Mouse (Mus musculus) CH12.LX (cell line): ENCODE data around the gene Spg11. TPM values are rescaled to one million over a fixed set of nuclear protein-coding genes. Genes with fewer than 3 reads are reported as not detected.

ENCODE experiments used
- DNase-seq: peaks from one replicate; pipeline ENCODE4 v3.0.0-alpha.2; 2013; ENCODE audit errors: extremely low read depth
- H3K27ac ChIP-seq: 2 replicates; pipeline ENCODE4 v1.5.1; 2012; ENCODE audit warnings: low read depth, mild to moderate bottlenecking, control low read depth, moderate library complexity; ENCODE audit not compliant: insufficient read depth
- H3K27me3 ChIP-seq: replicated peaks from 2 replicates; pipeline ENCODE3; 2012; ENCODE audit warnings: inconsistent platforms
- H3K36me3 ChIP-seq, 2 experiments: replicated peaks in 1 of 2; 2 replicates each; pipeline versions ENCODE3 to v1.6.1; 2012; ENCODE audit warnings: inconsistent platforms in 1 of 2, low read length in 1 of 2, mild to moderate bottlenecking in 1 of 2, mixed read lengths in 1 of 2, moderate library complexity in 1 of 2; ENCODE audit not compliant: control insufficient read depth in 1 of 2, insufficient read depth in 1 of 2
- H3K4me1 ChIP-seq, 2 experiments: 2 replicates each; pipeline ENCODE4 v1.6.1; 2012; ENCODE audit warnings: inconsistent platforms in 1 of 2, moderate library complexity in 1 of 2; ENCODE audit not compliant: insufficient read depth in 2 of 2, control insufficient read depth in 1 of 2
- H3K4me2 ChIP-seq: 2 replicates; pipeline ENCODE4 v1.6.1; 2012; ENCODE audit warnings: low read depth, mild to moderate bottlenecking, control low read depth; ENCODE audit not compliant: poor library complexity, insufficient read depth, severe bottlenecking
- H3K4me3 ChIP-seq, 3 experiments: fragments of 150-350 bp in 1 of 3; sonication (generic) in 1 of 3; replicated peaks in 1 of 3; 2 replicates each; pipeline versions ENCODE3 to v1.5.1; 2011 to 2012; ENCODE audit warnings: low read depth in 2 of 3, low read length in 2 of 3, mild to moderate bottlenecking in 2 of 3, moderate library complexity in 2 of 3, control low read depth in 1 of 3, improper control_type of control experiment in 1 of 3, inconsistent platforms in 1 of 3, mixed read lengths in 1 of 3; ENCODE audit not compliant: poor library complexity in 1 of 3
- H3K79me2 ChIP-seq: replicated peaks from 2 replicates; pipeline ENCODE4 v1.6.1; 2012; ENCODE audit warnings: mild to moderate bottlenecking, moderate library complexity; ENCODE audit not compliant: control insufficient read depth, poor library complexity, insufficient read depth, severe bottlenecking; ENCODE audit errors: extremely low read depth
- H3K9ac ChIP-seq: 2 replicates; pipeline ENCODE4 v1.6.1; 2012; ENCODE audit warnings: low read depth, mild to moderate bottlenecking, control low read depth, moderate library complexity; ENCODE audit not compliant: insufficient read depth
- H3K9me3 ChIP-seq: replicated peaks from 2 replicates; pipeline ENCODE3; 2012; ENCODE audit warnings: low read length, inconsistent platforms, mixed read lengths
- BHLHE40 ChIP-seq: IDR thresholded peaks from 2 replicates; pipeline ENCODE4 v1.6.1; 2011; ENCODE audit warnings: mild to moderate bottlenecking, low read depth, low read length, improper control_type of control experiment
- CHD1 ChIP-seq: IDR thresholded peaks from 2 replicates; pipeline ENCODE4 v1.6.1; 2012; ENCODE audit warnings: low read depth, low read length, improper control_type of control experiment, inconsistent platforms
- CHD2 ChIP-seq: IDR thresholded peaks from 2 replicates; pipeline ENCODE4 v1.6.1; 2011; ENCODE audit warnings: low read length, improper control_type of control experiment
- ELF1 ChIP-seq: IDR thresholded peaks from 2 replicates; pipeline ENCODE4 v1.6.1; 2014; ENCODE audit warnings: low read depth, mild to moderate bottlenecking, inconsistent platforms, low read length, improper control_type of control experiment
- GABPA ChIP-seq: IDR thresholded peaks from 2 replicates; pipeline ENCODE4 v1.6.1; 2012; ENCODE audit warnings: low read depth, low read length, improper control_type of control experiment, inconsistent platforms; ENCODE audit not compliant: insufficient replicate concordance
- HCFC1 ChIP-seq: IDR thresholded peaks from 2 replicates; pipeline ENCODE4 v1.6.1; 2012; ENCODE audit warnings: low read depth, mild to moderate bottlenecking, inconsistent platforms, low read length, improper control_type of control experiment
- IRF4 ChIP-seq: IDR thresholded peaks from 2 replicates; pipeline ENCODE4 v1.6.1; 2014; ENCODE audit warnings: low read depth, mild to moderate bottlenecking, inconsistent platforms, low read length, improper control_type of control experiment
- JUN ChIP-seq: IDR thresholded peaks from 2 replicates; pipeline ENCODE4 v1.6.1; 2011; ENCODE audit warnings: low read depth, mild to moderate bottlenecking, low read length, improper control_type of control experiment, moderate library complexity; ENCODE audit not compliant: insufficient read depth
- MEF2A ChIP-seq: IDR thresholded peaks from 2 replicates; pipeline ENCODE4 v1.6.1; 2014; ENCODE audit warnings: low read depth, mild to moderate bottlenecking, inconsistent platforms, low read length, improper control_type of control experiment, borderline replicate concordance
- MXI1 ChIP-seq: IDR thresholded peaks from 2 replicates; pipeline ENCODE4 v1.6.1; 2011; ENCODE audit warnings: mild to moderate bottlenecking, low read depth, low read length, improper control_type of control experiment
- PAX5 ChIP-seq: IDR thresholded peaks from 2 replicates; pipeline ENCODE4 v1.6.1; 2012; ENCODE audit warnings: low read length, inconsistent platforms, mixed read lengths
- POLR2A ChIP-seq: IDR thresholded peaks from 2 replicates; pipeline ENCODE4 v1.6.1; 2011; ENCODE audit warnings: low read depth, mild to moderate bottlenecking, improper control_type of control experiment, low read length
- RCOR1 ChIP-seq: conservative IDR thresholded peaks from 2 replicates; pipeline ENCODE4 v1.6.1; 2012; ENCODE audit warnings: low read depth, mild to moderate bottlenecking, inconsistent platforms, low read length, improper control_type of control experiment
- SIN3A ChIP-seq: IDR thresholded peaks from 2 replicates; pipeline ENCODE4 v1.6.1; 2012; ENCODE audit warnings: low read length, improper control_type of control experiment, inconsistent platforms
- TBP ChIP-seq: conservative IDR thresholded peaks from 2 replicates; pipeline ENCODE4 v1.6.1; 2011; ENCODE audit warnings: low read depth, low read length, improper control_type of control experiment
- TCF12 ChIP-seq: IDR thresholded peaks from 2 replicates; pipeline ENCODE4 v1.6.1; 2014; ENCODE audit warnings: low read depth, mild to moderate bottlenecking, inconsistent platforms, low read length, improper control_type of control experiment
- ZMIZ1 ChIP-seq: IDR thresholded peaks from 2 replicates; pipeline ENCODE4 v1.6.1; 2012; ENCODE audit warnings: low read depth, mild to moderate bottlenecking, inconsistent platforms, low read length, improper control_type of control experiment
- dilution Hi-C: fragments of 300-500 bp; cut with MboI; formaldehyde crosslinking; loops from 2 replicates; pipeline ENCODE4 v1.14.3; 2020; ENCODE audit warnings: low sequenced_read_pairs; ENCODE audit not compliant: extremely low pct_unique_long_range_greater_than_20kb, extremely low pct_ligation_motif_present
- in situ Hi-C: fragments of 300-500 bp; cut with MboI; formaldehyde crosslinking; loops from 3 replicates; pipeline ENCODE4 v1.14.3; 2019; ENCODE audit warnings: low sequenced_read_pairs, low pct_ligation_motif_present, low pct_unique_long_range_greater_than_20kb, mixed read lengths
- polyA plus RNA-seq: library from polyadenylated mRNA; unstranded; fragments of >175 nt; gene quantifications from 2 replicates; pipeline ENCODE4 v1.2.1, GENCODE M21; 2012; ENCODE audit warnings: low read depth; ENCODE audit not compliant: insufficient read length
- total RNA-seq, 2 experiments: library from RNA; depleted of rRNA; stranded (reverse); fragments of 300-350 nt in 1 of 2; fragments of >200 nt in 1 of 2; gene quantifications; 2 replicates each; pipeline ENCODE4 v1.2.3; 2012 to 2014

Gene Spg11
- total and polyA plus RNA-seq, 3 experiments, result 7.5 to 11.4 (median 10.7) TPM

GRCm38 (mm10) chr2:122147508-122148241 lies 29.5 kb upstream of the Spg11 start, which contains the start of gene B2m (continued):
- TF ChIP-seq TCF12 (peak; percentile 98), IRF4 (peak; percentile 89), HCFC1 (peak; percentile 52), RCOR1 (no peak), JUN (no peak), CHD2 (peak; percentile 99), TBP (peak; percentile 99)

- no peak for DNase-seq
- Histone ChIP-seq H3K36me3 (peaks cover 25 to 33% of the 10 kb centered on the region in 2 experiments), H3K27ac (peak overlapping the region; percentile 93), H3K27me3 (no peaks in the 10 kb centered on the region), H3K4me1 (peaks cover 4 to 32% of the 10 kb centered on the region in 2 experiments), H3K9ac (peak overlapping the region; percentile 98), H3K4me2 (peak overlapping the region; percentile 90), H3K79me2 (peaks cover 42% of the 10 kb centered on the region), H3K9me3 (no peaks in the 10 kb centered on the region), H3K4me3 (peak overlapping the region; percentile 21 to 92 (median 40))
- in situ Hi-C loops, result no loop called here
- dilution Hi-C loops, result no loop called here
- TF ChIP-seq GABPA (no peak), PAX5 (no peak), ELF1 (peak; percentile 6; the same call in 1 of the 2 replicates), POLR2A (no peak; the same call in 1 of the 2 replicates), IRF4 (0 out of 2 replicates have a peak, but pooled peaks have one; percentile 30), JUN (no peak), CHD2 (0 out of 2 replicates have a peak, but pooled peaks have one; percentile 27), BHLHE40 (peak; percentile 11; the same call in 1 of the 2 replicates), SIN3A (0 out of 2 replicates have a peak, but pooled peaks have one; percentile 58), TCF12 (peak; percentile 17; the same call in 1 of the 2 replicates), ZMIZ1 (peak; percentile 55; the same call in 1 of the 2 replicates), MEF2A (0 out of 2 replicates have a peak, but pooled peaks have one; percentile 51), CHD1 (peak; percentile 90; the same call in 1 of the 2 replicates), MXI1 (0 out of 2 replicates have a peak, but pooled peaks have one; percentile 39)
Measured at GRCm38 (mm10) chr2:122146687-122147086, 28.5 kb upstream of the Spg11 start.
